Mouse (Mus musculus) kidney, postnatal 0 days (tissue): ENCODE data around the gene Trp53i11. TPM values are rescaled to one million over a fixed set of nuclear protein-coding genes. Genes with fewer than 3 reads are reported as not detected.
A peak's percentile ranks its signal among the peaks of the same experiment; 100 is the strongest.

Experiments
- ATAC-seq: fragments of 200-750 bp; cut with Nextera tagmentation; replicated peaks from 2 replicates; pipeline ENCODE4 v1.8.0; 2017; ENCODE audit warnings: low read depth, moderate number of reproducible peaks, moderate TSS enrichment, moderate library complexity; ENCODE audit not compliant: low FRiP score
- DNase-seq: peaks from one replicate; pipeline ENCODE4 v3.0.0-alpha.2; 2016; ENCODE audit warnings: low spot score
- H3K27ac ChIP-seq: fragments of 300-500 bp; sonication (generic); 2 replicates; pipeline ENCODE4 v1.5.1; 2014; ENCODE audit warnings: mild to moderate bottlenecking
- H3K27me3 ChIP-seq: fragments of 300-500 bp; sonication (generic); 2 replicates; pipeline ENCODE4 v1.6.1; 2014; ENCODE audit warnings: low read length, mixed read lengths; ENCODE audit not compliant: insufficient read depth
- H3K36me3 ChIP-seq: fragments of 300-500 bp; sonication (generic); 2 replicates; pipeline ENCODE4 v1.6.1; 2014; ENCODE audit warnings: low read length, mixed read lengths; ENCODE audit not compliant: insufficient read depth
- H3K4me1 ChIP-seq: fragments of 300-500 bp; sonication (generic); replicated peaks from 2 replicates; pipeline ENCODE4 v1.6.1; 2014; ENCODE audit warnings: antibody characterized with exemption, low read length, mixed read lengths; ENCODE audit not compliant: insufficient read depth
- H3K4me2 ChIP-seq: fragments of 300-500 bp; sonication (generic); 2 replicates; pipeline ENCODE4 v1.6.1; 2014; ENCODE audit warnings: mild to moderate bottlenecking, low read length, moderate library complexity, mixed read lengths
- H3K4me3 ChIP-seq: fragments of 300-500 bp; sonication (generic); replicated peaks from 2 replicates; pipeline ENCODE4 v1.5.1; 2014; ENCODE audit warnings: low read depth, low read length
- H3K9ac ChIP-seq: fragments of 300-500 bp; sonication (generic); 2 replicates; pipeline ENCODE4 v1.6.1; 2014; ENCODE audit warnings: low read depth, low read length
- H3K9me3 ChIP-seq: fragments of 300-500 bp; sonication (generic); replicated peaks from 2 replicates; pipeline ENCODE4 v1.6.1; 2016; ENCODE audit warnings: low read length, inconsistent platforms, mixed read lengths
- CTCF ChIP-seq: IDR thresholded peaks from 2 replicates; pipeline ENCODE4 v1.5.1; 2016; ENCODE audit warnings: antibody characterized with exemption, low read depth, mild to moderate bottlenecking, moderate library complexity
- WGBS: fragments of 180-500 bp; shearing (Covaris S2); extraction: QIAGEN DNeasy Blood & Tissue Kit; methylation state at CpG from one replicate; pipeline ENCODE4 v1.1.7; 2014; 5-methylcytosine and 5-hydroxymethylcytosine counted together
- polyA plus RNA-seq: library from polyadenylated mRNA; unstranded; fragments of >200 nt; fragmentation: Nextera tagmentation; extraction: Ambion mirVana; gene quantifications from 2 replicates; pipeline ENCODE4 v1.2.1, GENCODE M21; 2015

The Trp53i11 gene
- polyA plus RNA-seq, 1 experiment from 2014 or later: 28.3 TPM

DNA sequence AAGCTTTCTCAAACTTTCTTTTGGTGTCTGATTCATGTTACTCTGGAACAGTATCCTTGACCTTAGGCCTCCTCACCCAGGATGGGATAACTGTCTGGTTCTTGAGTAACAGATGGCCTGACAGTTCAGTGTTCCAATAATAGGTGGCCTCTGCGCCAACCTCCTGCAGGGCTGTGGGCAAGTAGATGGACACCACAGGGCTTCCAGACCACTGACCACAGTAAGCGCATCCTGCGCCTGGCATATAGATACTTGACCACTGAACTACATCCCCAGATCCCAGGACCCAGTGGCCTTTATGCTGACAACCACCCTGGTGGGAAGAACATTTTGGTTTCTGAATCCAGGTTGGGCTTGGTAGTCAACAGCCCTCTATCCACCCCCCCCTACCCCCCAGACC, 32.2 kb downstream of the Trp53i11 start:
- DNase-seq: no peak
- no peak for TF ChIP-seq CTCF
- Histone ChIP-seq H3K4me1 (peaks cover 12% of the 10 kb centered on the region; the same call in 1 of the 2 replicates), H3K27me3 (no peaks in the 10 kb centered on the region), H3K4me3 (no peak overlapping the region), H3K9me3 (no peaks in the 10 kb centered on the region), H3K36me3 (no peaks in the 10 kb centered on the region), H3K4me2 (no peak overlapping the region), H3K27ac (no peak overlapping the region), H3K9ac (no peak overlapping the region)
- WGBS: 93% methylated on average over 3 of the region's 3 CpGs
- no peak for ATAC-seq

DNA sequence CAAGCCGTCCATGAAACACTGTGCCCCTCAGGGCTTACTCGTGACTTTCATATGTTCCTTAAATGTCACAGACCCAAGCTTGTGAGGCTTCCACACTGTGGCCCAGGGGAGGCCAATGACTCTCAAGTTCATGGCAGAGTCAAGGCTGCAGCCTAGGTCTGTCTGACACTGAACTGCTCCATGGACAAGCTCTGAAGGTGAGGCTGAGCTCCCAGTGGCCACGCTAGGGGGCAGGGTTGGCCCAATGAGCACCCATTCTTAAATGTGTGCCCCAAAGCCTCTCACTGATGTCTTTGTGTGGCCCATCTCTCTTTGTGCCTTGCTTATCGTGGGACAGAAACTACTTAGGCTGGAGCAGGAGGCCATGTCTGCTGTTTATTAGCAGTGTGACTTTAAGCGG, 33.1 kb downstream of the Trp53i11 start:
- no peak overlapping the region for H3K9ac ChIP-seq
- no peak overlapping the region for H3K4me3 ChIP-seq
- ATAC-seq: no peak
- H3K4me2 ChIP-seq: no peak overlapping the region
- H3K9me3 ChIP-seq: no peaks in the 10 kb centered on the region
- H3K27ac ChIP-seq: no peak overlapping the region
- H3K36me3 ChIP-seq: no peaks in the 10 kb centered on the region
- no peaks in the 10 kb centered on the region for H3K27me3 ChIP-seq
- WGBS: 66% methylated on average over 5 of the region's 5 CpGs
- DNase-seq: no peak
- peaks cover 12% of the 10 kb centered on the region; the same call in 1 of the 2 replicates for H3K4me1 ChIP-seq
- TF ChIP-seq CTCF: peak; percentile 49

DNA sequence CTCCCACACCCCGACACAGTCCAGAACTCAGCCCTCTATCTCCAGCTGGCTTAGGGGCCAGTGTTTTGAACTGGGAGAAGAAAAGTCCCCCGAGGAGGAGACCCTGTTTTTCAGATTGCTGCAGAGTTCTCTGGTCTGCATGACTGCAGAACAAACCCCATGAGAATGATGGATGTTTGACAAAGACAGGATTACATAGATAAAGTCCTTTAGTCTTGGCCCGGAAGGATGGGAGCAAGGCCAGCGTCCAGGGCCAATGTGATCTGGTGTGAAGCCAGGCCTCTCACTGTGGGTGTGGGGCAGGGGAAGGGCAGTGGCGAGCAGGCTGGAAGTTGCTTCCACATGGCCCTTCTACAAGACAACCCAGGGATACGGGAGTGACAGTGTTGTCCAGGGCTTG, 36.1 kb downstream of the Trp53i11 start:
- no peak overlapping the region for H3K27ac ChIP-seq
- no peaks in the 10 kb centered on the region for H3K9me3 ChIP-seq
- no peaks in the 10 kb centered on the region for H3K36me3 ChIP-seq
- TF ChIP-seq CTCF: no peak
- no peaks in the 10 kb centered on the region for H3K27me3 ChIP-seq
- no peak for ATAC-seq
- H3K4me3 ChIP-seq: no peak overlapping the region
- DNase-seq: no peak
- H3K4me2 ChIP-seq: no peak overlapping the region
- 62% methylated on average over 6 of the region's 6 CpGs for WGBS
- peaks cover 18% of the 10 kb centered on the region for H3K4me1 ChIP-seq
- no peak overlapping the region for H3K9ac ChIP-seq

DNA sequence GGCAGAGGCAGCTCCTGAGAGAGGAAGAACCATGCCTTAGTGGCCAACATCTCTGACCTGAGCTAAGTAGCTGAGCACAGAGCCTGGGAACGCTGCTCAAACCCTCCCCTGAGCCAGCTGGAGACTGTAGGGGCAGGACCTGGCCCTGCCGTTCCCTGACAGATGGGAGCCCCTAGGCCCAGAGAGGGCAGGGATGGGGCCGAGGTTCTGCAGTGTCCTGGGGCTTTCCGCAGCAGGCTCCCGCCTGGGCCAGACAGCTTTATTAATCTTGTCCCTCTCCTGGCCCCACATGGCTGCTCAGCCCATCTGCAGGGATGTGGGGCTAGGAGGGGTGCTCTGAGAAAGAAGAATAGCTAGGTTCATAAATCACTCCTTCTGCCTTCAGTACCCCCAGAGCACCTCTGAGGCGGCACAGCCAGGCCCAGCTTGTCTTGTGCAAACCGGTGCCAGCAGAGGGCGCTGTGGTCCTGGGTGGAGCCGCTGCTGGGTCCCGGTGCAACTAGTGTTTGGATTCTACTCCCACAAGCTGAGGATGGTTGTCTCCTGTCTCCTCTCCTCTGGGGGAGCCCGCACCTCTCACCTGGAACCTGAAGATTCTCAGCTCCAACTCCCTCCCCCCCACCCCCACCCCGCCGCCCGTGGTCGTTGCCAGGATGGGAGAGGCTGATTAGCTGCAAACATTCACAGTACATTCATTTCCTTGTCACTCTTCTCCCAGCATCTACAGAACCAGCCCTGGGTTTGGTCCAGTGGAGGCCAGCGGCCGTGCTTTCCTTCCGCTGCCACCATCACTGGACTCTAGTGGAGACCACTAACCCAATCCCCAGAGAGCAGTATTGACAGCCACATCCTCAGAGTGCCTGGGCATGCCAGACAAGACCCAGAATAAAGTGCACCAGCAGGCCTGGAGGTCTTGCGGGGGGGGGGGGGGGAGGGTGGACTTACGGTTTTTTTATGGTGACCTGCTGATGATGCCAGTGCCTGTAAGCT, 39.6 kb downstream of the Trp53i11 start:
- no peak overlapping the region for H3K4me2 ChIP-seq
- H3K9me3 ChIP-seq: no peaks in the 10 kb centered on the region
- H3K9ac ChIP-seq: no peak overlapping the region
- 9% methylated on average over 20 of the region's 20 CpGs for WGBS
- peak overlapping the region; percentile 28; the same call in 1 of the 2 replicates for H3K27ac ChIP-seq
- H3K4me1 ChIP-seq: peaks cover 20% of the 10 kb centered on the region
- DNase-seq: peak; percentile 95
- TF ChIP-seq CTCF: peak; percentile 92
- no peaks in the 10 kb centered on the region for H3K27me3 ChIP-seq
- ATAC-seq: peak; percentile 78
- no peak overlapping the region for H3K4me3 ChIP-seq
- H3K36me3 ChIP-seq: no peaks in the 10 kb centered on the region

DNA sequence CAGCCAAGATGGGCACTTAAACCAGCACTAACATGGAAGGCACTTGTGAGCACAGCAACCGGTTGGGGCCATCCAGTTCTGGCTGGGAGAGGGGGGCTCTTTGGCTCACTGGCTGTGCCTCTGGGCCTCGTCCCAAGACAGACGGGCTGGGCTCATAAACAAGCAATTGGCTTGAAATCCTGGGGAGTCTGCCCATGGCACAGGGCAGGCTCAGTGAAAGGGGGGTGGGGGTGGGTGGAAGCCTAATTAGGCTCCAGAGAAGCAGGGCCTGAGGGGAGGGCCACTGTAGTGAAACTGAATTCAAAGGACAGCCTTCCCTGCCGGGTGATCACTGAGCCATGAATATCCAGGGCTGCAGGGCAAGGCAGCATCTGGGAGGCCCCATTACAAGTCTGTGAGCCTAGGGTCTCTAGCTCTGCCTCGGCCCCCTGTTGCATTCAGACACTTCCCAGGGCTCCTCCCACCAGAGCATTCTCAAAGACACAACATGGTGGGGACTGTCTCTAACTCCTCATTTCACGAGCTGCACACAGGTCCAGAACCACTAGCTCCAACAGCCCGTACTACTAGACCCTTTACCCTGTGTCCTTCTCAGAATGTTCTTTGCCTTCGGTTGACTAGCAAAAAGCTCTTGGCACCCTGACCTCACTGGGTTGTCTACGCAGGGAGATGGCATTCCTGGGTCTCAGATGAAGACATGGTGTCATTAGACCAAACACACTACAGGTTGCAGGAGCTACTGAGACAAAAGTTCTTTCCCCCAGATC, 40.5 kb downstream of the Trp53i11 start:
- Histone ChIP-seq H3K4me3 (no peak overlapping the region), H3K9me3 (no peaks in the 10 kb centered on the region), H3K4me2 (no peak overlapping the region), H3K27me3 (no peaks in the 10 kb centered on the region), H3K4me1 (peaks cover 20% of the 10 kb centered on the region), H3K27ac (peak overlapping the region; percentile 66), H3K9ac (no peak overlapping the region), H3K36me3 (no peaks in the 10 kb centered on the region)
- no peak for TF ChIP-seq CTCF
- DNase-seq (peak; percentile 54), ATAC-seq (peak; percentile 35; the same call in 1 of the 2 replicates)
- 31% methylated on average over 9 of the region's 9 CpGs for WGBS

DNA sequence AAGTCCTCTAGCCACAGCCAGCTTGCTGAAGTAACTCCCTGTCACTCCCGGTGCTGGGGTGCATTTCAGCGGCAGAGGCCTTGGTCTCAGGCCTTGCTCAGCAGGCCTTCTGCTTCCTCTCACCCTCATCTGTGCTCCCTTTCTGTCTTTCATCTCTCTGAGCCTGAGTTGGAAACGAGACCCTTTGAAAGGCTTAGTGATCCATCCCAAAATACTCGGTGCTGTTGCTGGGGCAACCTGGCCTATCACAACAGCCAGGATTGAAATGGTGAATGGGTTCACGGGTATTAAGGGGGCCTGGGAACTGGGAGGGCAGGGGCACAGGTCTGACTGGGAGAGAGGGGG, 41.1 kb downstream of the Trp53i11 start:
- ATAC-seq (no peak), DNase-seq (no peak)
- peak overlapping the region; percentile 66 for H3K27ac ChIP-seq
- no peak overlapping the region for H3K4me2 ChIP-seq
- H3K9me3 ChIP-seq: no peaks in the 10 kb centered on the region
- no peak for TF ChIP-seq CTCF
- no peak overlapping the region for H3K9ac ChIP-seq
- 23% methylated on average over 5 of the region's 5 CpGs for WGBS
- peaks cover 20% of the 10 kb centered on the region for H3K4me1 ChIP-seq
- H3K36me3 ChIP-seq: no peaks in the 10 kb centered on the region
- no peak overlapping the region for H3K4me3 ChIP-seq
- no peaks in the 10 kb centered on the region for H3K27me3 ChIP-seq
